10 mouse cellular contexts compared by ENCODE assay signal in the genomic region with DNA sequence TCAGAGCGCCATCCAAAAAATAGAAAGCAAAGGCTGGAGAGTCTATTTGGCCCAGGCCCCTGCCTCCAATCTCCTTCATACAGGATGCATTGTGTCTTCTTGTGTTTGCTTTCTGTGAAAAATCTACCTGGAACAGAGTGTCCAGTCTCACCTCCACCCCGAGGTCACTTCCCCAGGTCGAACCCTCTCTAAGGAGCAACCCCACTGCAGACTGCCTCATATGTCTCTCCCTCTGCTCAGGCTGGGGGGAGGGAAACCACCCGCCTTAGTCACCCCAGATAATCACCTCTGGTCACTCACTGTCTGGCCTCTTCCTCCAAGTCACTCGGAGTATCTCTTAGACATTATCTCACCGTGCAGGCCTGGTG. TPM values are rescaled to one million over a fixed set of nuclear protein-coding genes. Genes with fewer than 3 reads are reported as not detected.
DNase-seq lines count a peak whose midpoint lies in the region; ATAC-seq lines count a peak whose summit lies in the region.
"Had no signal": no experiment of that assay in that cellular context is flagged by ENCODE, and none has a peak within 500 bp of the region (broad histone marks: within the 10 kb centered on the region; RNA-seq: fewer than 3 reads in every experiment).

No protein-coding gene starts in this region.

- 36% methylated on average over 6 of the region's 6 CpGs for WGBS in limb, embryonic 11.5 days
- 37% methylated on average over 6 of the region's 6 CpGs for WGBS in limb, embryonic 10.5 days
- 35% methylated on average over 6 of the region's 6 CpGs for WGBS in forebrain, embryonic 12.5 days
- 41% methylated on average over 6 of the region's 6 CpGs for WGBS in hindbrain, embryonic 12.5 days
- 36% methylated on average over 6 of the region's 6 CpGs for WGBS in midbrain, embryonic 11.5 days

- H3K4me2 ChIP-seq in limb, embryonic 11.5 days (ENCODE audit: low read depth, severe bottlenecking): no peak overlapping the region
- H3K4me2 ChIP-seq in forebrain, embryonic 12.5 days: peak overlapping the region; percentile 44; the same call in 1 of the 2 replicates
- peak overlapping the region; percentile 37 for H3K4me2 ChIP-seq in hindbrain, embryonic 12.5 days (replicated peaks)
- H3K4me2 ChIP-seq in midbrain, embryonic 11.5 days: no peak overlapping the region

- no peak overlapping the region for H3K4me3 ChIP-seq in limb, embryonic 11.5 days (ENCODE audit: low read depth, low read length)
- no peak overlapping the region for H3K4me3 ChIP-seq in limb, embryonic 10.5 days
- no peak overlapping the region for H3K4me3 ChIP-seq in forebrain, embryonic 12.5 days (replicated peaks)
- no peak overlapping the region for H3K4me3 ChIP-seq in hindbrain, embryonic 12.5 days
- no peak overlapping the region for H3K4me3 ChIP-seq in midbrain, embryonic 11.5 days (ENCODE audit: low read depth, low read length)

- H3K4me1 ChIP-seq in limb, embryonic 11.5 days (ENCODE audit: control insufficient read depth, insufficient read depth, low read length): peaks cover 4% of the 10 kb centered on the region; the same call in 1 of the 2 replicates
- H3K4me1 ChIP-seq in limb, embryonic 10.5 days: peaks cover 18% of the 10 kb centered on the region
- peaks cover 4% of the 10 kb centered on the region; the same call in 1 of the 2 replicates for H3K4me1 ChIP-seq in forebrain, embryonic 12.5 days
- H3K4me1 ChIP-seq in hindbrain, embryonic 12.5 days: peaks cover 3% of the 10 kb centered on the region; the same call in 1 of the 2 replicates
- H3K4me1 ChIP-seq in midbrain, embryonic 11.5 days (ENCODE audit: control insufficient read depth, insufficient read depth, low read length): peaks cover 4% of the 10 kb centered on the region; the same call in 1 of the 2 replicates

- no peaks in the 10 kb centered on the region for H3K9me3 ChIP-seq in limb, embryonic 11.5 days (ENCODE audit: control insufficient read depth, low read length)
- no peaks in the 10 kb centered on the region for H3K9me3 ChIP-seq in limb, embryonic 10.5 days (replicated peaks)
- H3K9me3 ChIP-seq in forebrain, embryonic 12.5 days: no peaks in the 10 kb centered on the region
- H3K9me3 ChIP-seq in hindbrain, embryonic 12.5 days (replicated peaks): no peaks in the 10 kb centered on the region
- H3K9me3 ChIP-seq in midbrain, embryonic 11.5 days (ENCODE audit: control insufficient read depth, low read length): no peaks in the 10 kb centered on the region
- H3K9me3 ChIP-seq: G1E had no signal

- no peak overlapping the region for H3K27ac ChIP-seq in limb, embryonic 11.5 days (replicated peaks; ENCODE audit: low read depth, low read length)
- no peak overlapping the region for H3K27ac ChIP-seq in limb, embryonic 10.5 days
- no peak overlapping the region for H3K27ac ChIP-seq in forebrain, embryonic 12.5 days
- no peak overlapping the region for H3K27ac ChIP-seq in hindbrain, embryonic 12.5 days
- no peak overlapping the region for H3K27ac ChIP-seq in midbrain, embryonic 11.5 days (ENCODE audit: low read depth, low read length)
- H3K27ac ChIP-seq: liver, embryonic 14.5 days had no signal

- H3K9ac ChIP-seq in limb, embryonic 11.5 days (ENCODE audit: low read length): no peak overlapping the region; the same call in 1 of the 2 replicates
- H3K9ac ChIP-seq in forebrain, embryonic 12.5 days: no peak overlapping the region
- H3K9ac ChIP-seq in hindbrain, embryonic 12.5 days: no peak overlapping the region
- no peak overlapping the region for H3K9ac ChIP-seq in midbrain, embryonic 11.5 days (ENCODE audit: low read length)
- H3K9ac ChIP-seq: liver, embryonic 14.5 days had no signal

- no peaks in the 10 kb centered on the region for H3K36me3 ChIP-seq in limb, embryonic 11.5 days (ENCODE audit: control insufficient read depth, insufficient read depth, low read length)
- H3K36me3 ChIP-seq in limb, embryonic 10.5 days: no peaks in the 10 kb centered on the region
- no peaks in the 10 kb centered on the region for H3K36me3 ChIP-seq in forebrain, embryonic 12.5 days (replicated peaks)
- no peaks in the 10 kb centered on the region for H3K36me3 ChIP-seq in hindbrain, embryonic 12.5 days
- H3K36me3 ChIP-seq in midbrain, embryonic 11.5 days (ENCODE audit: control insufficient read depth, insufficient read depth, low read length): no peaks in the 10 kb centered on the region
- H3K36me3 ChIP-seq: G1E had no signal

- 0 out of 2 replicates have a peak, but pooled peaks have one; percentile 54 for ATAC-seq in limb, embryonic 11.5 days (ENCODE audit: insufficient number of reproducible peaks, low FRiP score, low TSS enrichment, low read depth)
- peak; percentile 27 for ATAC-seq in forebrain, embryonic 12.5 days (ENCODE audit: low FRiP score)
- peak; percentile 49; the same call in 1 of the 2 replicates for ATAC-seq in hindbrain, embryonic 12.5 days (ENCODE audit: low FRiP score)
- peak; percentile 57 for ATAC-seq in midbrain, embryonic 11.5 days (ENCODE audit: low FRiP score)

- H3K27me3 ChIP-seq in limb, embryonic 11.5 days (ENCODE audit: control insufficient read depth, insufficient read depth, low read length): no peaks in the 10 kb centered on the region
- peaks cover 50% of the 10 kb centered on the region for H3K27me3 ChIP-seq in limb, embryonic 10.5 days (ENCODE audit: low read depth, poor library complexity, severe bottlenecking)
- H3K27me3 ChIP-seq in forebrain, embryonic 12.5 days: peaks cover 27% of the 10 kb centered on the region
- H3K27me3 ChIP-seq in hindbrain, embryonic 12.5 days: peaks cover 12% of the 10 kb centered on the region
- H3K27me3 ChIP-seq in midbrain, embryonic 11.5 days (ENCODE audit: control insufficient read depth, insufficient read depth, low read length): peaks cover 7% of the 10 kb centered on the region; the same call in 1 of the 2 replicates

- no peak for DNase-seq in limb, embryonic 11.5 days (ENCODE audit: low spot score)
- no peak for DNase-seq in limb, embryonic 10.5 days (ENCODE audit: low spot score)
- peak; percentile 31 for DNase-seq in midbrain, embryonic 11.5 days (ENCODE audit: low spot score, missing footprints)
- DNase-seq in right cerebral cortex, postnatal 25 days: no peak
- no peak for DNase-seq in spleen, postnatal 10 days (ENCODE audit: low spot score in 2 of 2)
- no peak for DNase-seq in MN1 (ENCODE audit: low spot score)

RNA-seq across cellular contexts. Expression of a gene that starts 29.0 kb away (rescaled TPM):
- polyA plus RNA-seq in limb, embryonic 11.5 days (2014; fragmentation: Nextera tagmentation; extraction: Ambion mirVana): 0.20 TPM in 1 of 2 replicates, not detected in the other
- polyA plus RNA-seq in limb, embryonic 10.5 days (2016; fragmentation: Nextera tagmentation; extraction: Ambion mirVana): not detected in 2 replicates
- 0.20 TPM in 1 of 2 replicates, not detected in the other for polyA plus RNA-seq in forebrain, embryonic 12.5 days (2016; fragmentation: Nextera tagmentation; extraction: Ambion mirVana)
- 0.18 and 0.22 TPM in 2 replicates for polyA plus RNA-seq in hindbrain, embryonic 12.5 days (2016; fragmentation: Nextera tagmentation; extraction: Ambion mirVana)
- not detected in 2 replicates for polyA plus RNA-seq in midbrain, embryonic 11.5 days (2014; fragmentation: Nextera tagmentation; extraction: Ambion mirVana)
- polyA plus RNA-seq: G1E had no signal

Comparison
In these comparisons a context has a peak if more than half of its experiments do, and no peak if none do; other contexts are left out.
1. H3K4me2 ChIP-seq: peak in forebrain, embryonic 12.5 days (single experiment) and hindbrain, embryonic 12.5 days (single experiment); none in limb, embryonic 11.5 days (single experiment) and midbrain, embryonic 11.5 days (single experiment).
2. Peak in every context shown above with its lines, with median percentiles within 50 percentile points of each other: ATAC-seq.